Mouse (Mus musculus) lung, embryonic 16.5 days (tissue): Measurements from ENCODE around the gene Sult3a1. TPM values are rescaled to one million over a fixed set of nuclear protein-coding genes. Genes with fewer than 3 reads are reported as not detected.
"Not testable (repeated sequence)": the region's sequence is repeated elsewhere in the genome, so short reads cannot be mapped to it uniquely, and the experiment has no call there.

Experiments used
- ATAC-seq: fragments of 200-750 bp; cut with Nextera tagmentation; 2 replicates; pipeline ENCODE4 v1.8.0; 2017; ENCODE audit warnings: low read depth, mild to moderate bottlenecking, moderate library complexity
- H3K27ac ChIP-seq: fragments of 300-500 bp; sonication (generic); 2 replicates; pipeline ENCODE4 v1.5.1; 2014; ENCODE audit warnings: mild to moderate bottlenecking, control low read depth, low read length
- H3K27me3 ChIP-seq: fragments of 300-500 bp; sonication (generic); 2 replicates; pipeline ENCODE4 v1.6.1; 2014; ENCODE audit warnings: low read depth, low read length, mixed read lengths; ENCODE audit not compliant: control insufficient read depth, insufficient read depth
- H3K36me3 ChIP-seq: fragments of 300-500 bp; sonication (generic); 2 replicates; pipeline ENCODE4 v1.6.1; 2014; ENCODE audit warnings: low read length; ENCODE audit not compliant: control insufficient read depth, insufficient read depth
- H3K4me1 ChIP-seq: fragments of 300-500 bp; sonication (generic); replicated peaks from 2 replicates; pipeline ENCODE4 v1.6.1; 2014; ENCODE audit warnings: low read length, mixed read lengths; ENCODE audit not compliant: control insufficient read depth, insufficient read depth
- H3K4me2 ChIP-seq: fragments of 300-500 bp; sonication (generic); 2 replicates; pipeline ENCODE4 v1.6.1; 2014; ENCODE audit warnings: low read depth, low read length, control low read depth
- H3K4me3 ChIP-seq: fragments of 300-500 bp; sonication (generic); 2 replicates; pipeline ENCODE4 v1.5.1; 2014; ENCODE audit warnings: mild to moderate bottlenecking, low read length, control low read depth
- H3K9ac ChIP-seq: fragments of 300-500 bp; sonication (generic); 2 replicates; pipeline ENCODE4 v1.6.1; 2014; ENCODE audit warnings: low read length, control low read depth
- H3K9me3 ChIP-seq: fragments of 300-500 bp; sonication (generic); 2 replicates; pipeline ENCODE4 v1.6.1; 2016; ENCODE audit warnings: low read length; ENCODE audit not compliant: control insufficient read depth
- WGBS: fragments of 180-500 bp; shearing (Covaris S2); extraction: QIAGEN DNeasy Blood & Tissue Kit; methylation state at CpG from one replicate; pipeline ENCODE4 v1.1.7; 2014; 5-methylcytosine and 5-hydroxymethylcytosine counted together
- polyA plus RNA-seq: library from polyadenylated mRNA; unstranded; fragments of >200 nt; fragmentation: Nextera tagmentation; extraction: Ambion mirVana; gene quantifications from 2 replicates; pipeline ENCODE4 v1.2.1, GENCODE M21; 2015

The Sult3a1 gene
- polyA plus RNA-seq = not detected in 2 replicates

DNA sequence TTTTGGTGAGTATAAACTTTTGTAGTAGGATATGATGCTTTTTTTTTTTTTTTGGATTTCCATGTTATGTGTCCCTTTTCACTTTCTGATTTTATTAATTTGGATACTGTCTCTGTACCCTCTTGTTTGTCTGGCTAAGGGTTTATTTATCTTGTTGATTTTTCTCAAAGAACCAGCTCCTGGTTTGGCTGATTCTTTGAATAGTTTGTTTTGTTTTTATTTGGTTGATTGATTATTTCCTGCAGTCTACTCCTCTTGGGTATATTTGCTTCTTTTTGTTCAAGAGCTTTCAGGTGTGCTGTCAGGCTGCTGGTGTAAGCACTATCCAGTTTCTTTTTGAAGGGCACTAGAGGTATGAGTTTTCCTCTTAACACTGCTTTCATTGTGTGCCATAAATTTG, at the start of gene Sult3a1:
Gene Sult3a1 (plus strand): TSS at position 301 of the 400 bp plus-strand sequence.
- Histone ChIP-seq H3K9me3 (no peaks in the 10 kb centered on the region), H3K27ac (no peak within 1 kb of the TSS), H3K36me3 (no peaks in the 10 kb centered on the region), H3K4me2 (no peak within 1 kb of the TSS), H3K27me3 (no peaks in the 10 kb centered on the region), H3K4me1 (no peaks in the 10 kb centered on the region), H3K9ac (no peak within 1 kb of the TSS), H3K4me3 (no peak within 1 kb of the TSS)
- ATAC-seq = no peak

DNA sequence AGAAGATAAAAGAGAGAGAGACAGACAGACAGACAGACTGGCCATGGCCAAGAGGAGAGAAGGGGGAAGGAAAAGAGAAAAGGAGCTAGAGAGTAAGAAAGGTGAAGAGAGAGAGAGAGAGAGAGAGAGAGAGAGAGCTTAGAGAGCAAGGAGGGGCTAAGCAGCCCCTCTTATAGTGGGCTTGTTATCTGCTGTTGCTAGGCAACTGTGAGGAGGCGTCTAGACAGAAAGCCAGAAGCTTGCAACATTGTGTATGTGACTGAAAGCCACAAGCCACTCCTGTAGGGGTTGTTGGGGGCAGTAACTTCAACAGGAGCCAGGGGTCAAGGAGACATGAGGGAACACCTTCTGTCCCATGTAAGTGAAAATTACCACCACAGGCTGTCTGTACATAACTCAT, 45.7 kb upstream of the Sult3a1 start:
- H3K4me1 ChIP-seq = no peaks in the 10 kb centered on the region
- H3K4me3 ChIP-seq = no peak overlapping the region
- H3K4me2 ChIP-seq = no peak overlapping the region
- no peak for ATAC-seq
- WGBS = 18% methylated on average over 1 of the region's 1 CpGs
- H3K9me3 ChIP-seq = no peaks in the 10 kb centered on the region
- H3K27me3 ChIP-seq = no peaks in the 10 kb centered on the region
- no peaks in the 10 kb centered on the region for H3K36me3 ChIP-seq
- no peak overlapping the region for H3K9ac ChIP-seq
- no peak overlapping the region for H3K27ac ChIP-seq

DNA sequence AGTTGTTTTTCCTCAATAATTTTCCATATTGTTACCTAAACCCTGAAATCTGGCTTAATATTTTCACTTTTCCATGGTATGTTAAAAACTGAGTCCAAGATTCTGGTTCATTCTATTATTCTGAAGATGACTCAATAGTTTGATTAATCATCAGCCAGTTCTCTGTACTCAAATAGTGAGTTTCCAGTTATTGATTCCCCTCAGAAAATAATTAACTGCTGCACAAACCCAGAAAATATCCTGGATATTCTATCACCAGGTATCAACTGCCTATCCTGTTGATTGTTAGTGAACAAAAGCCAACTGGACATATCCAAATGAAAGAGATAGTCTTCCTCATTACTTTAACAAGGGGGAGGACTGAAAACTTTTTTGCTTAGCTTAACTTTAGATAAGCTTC, 43.3 kb upstream of the Sult3a1 start:
- no peaks in the 10 kb centered on the region for H3K4me1 ChIP-seq
- no peak overlapping the region for H3K9ac ChIP-seq
- no peaks in the 10 kb centered on the region for H3K9me3 ChIP-seq
- no peak overlapping the region for H3K4me2 ChIP-seq
- H3K27me3 ChIP-seq = no peaks in the 10 kb centered on the region
- no peak overlapping the region for H3K4me3 ChIP-seq
- H3K27ac ChIP-seq = no peak overlapping the region
- no peaks in the 10 kb centered on the region for H3K36me3 ChIP-seq
- ATAC-seq = no peak

DNA sequence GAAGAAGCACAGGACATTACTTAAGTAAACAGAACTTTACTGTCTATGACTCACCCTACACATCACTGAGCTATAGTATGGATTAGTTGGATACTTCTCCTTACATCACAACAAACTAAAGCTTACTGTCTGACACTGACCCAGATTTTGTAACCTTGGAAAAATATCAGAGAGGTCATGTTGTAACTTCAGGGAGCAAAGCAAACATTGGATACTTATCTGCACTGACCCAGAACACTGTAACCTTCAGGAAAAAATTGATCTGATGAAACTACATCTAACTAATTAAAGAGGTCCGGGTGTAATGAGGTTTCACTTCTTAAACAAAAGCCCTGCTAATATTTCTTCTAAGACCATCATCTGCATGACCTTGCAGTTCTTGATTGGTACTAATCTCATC, 40.6 kb upstream of the Sult3a1 start:
- no peak overlapping the region for H3K27ac ChIP-seq
- no peak overlapping the region for H3K4me3 ChIP-seq
- H3K4me1 ChIP-seq = no peaks in the 10 kb centered on the region
- H3K4me2 ChIP-seq = no peak overlapping the region
- ATAC-seq = no peak
- no peaks in the 10 kb centered on the region for H3K27me3 ChIP-seq
- H3K9ac ChIP-seq = no peak overlapping the region
- 61% methylated on average over 1 of the region's 1 CpGs for WGBS
- H3K36me3 ChIP-seq = no peaks in the 10 kb centered on the region
- no peaks in the 10 kb centered on the region for H3K9me3 ChIP-seq

DNA sequence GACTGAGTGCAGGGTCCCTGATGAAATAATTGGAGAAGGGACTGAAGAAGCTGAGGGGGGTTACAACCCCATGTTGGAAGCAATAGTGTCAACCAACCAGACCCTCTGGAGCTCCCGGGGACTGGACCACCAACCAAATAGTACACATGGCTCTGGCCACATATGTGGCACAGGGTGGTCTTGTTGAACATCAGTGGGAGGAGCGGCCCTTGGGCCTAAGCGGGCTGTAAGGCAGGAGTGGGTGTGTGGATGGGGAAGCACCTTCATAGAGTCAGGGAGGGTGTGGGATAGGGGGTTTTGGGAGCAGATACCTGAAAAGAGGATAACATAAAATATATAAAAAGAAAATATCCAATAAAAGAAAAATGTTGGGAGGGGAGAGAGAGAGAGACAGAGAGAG, 36.6 kb upstream of the Sult3a1 start:
- Histone ChIP-seq H3K36me3 (no peaks in the 10 kb centered on the region), H3K4me2 (no peak overlapping the region), H3K4me3 (no peak overlapping the region), H3K4me1 (no peaks in the 10 kb centered on the region), H3K27ac (no peak overlapping the region), H3K27me3 (no peaks in the 10 kb centered on the region), H3K9me3 (no peaks in the 10 kb centered on the region), H3K9ac (no peak overlapping the region)
- WGBS = 97% methylated on average over 3 of the region's 3 CpGs
- no peak for ATAC-seq

DNA sequence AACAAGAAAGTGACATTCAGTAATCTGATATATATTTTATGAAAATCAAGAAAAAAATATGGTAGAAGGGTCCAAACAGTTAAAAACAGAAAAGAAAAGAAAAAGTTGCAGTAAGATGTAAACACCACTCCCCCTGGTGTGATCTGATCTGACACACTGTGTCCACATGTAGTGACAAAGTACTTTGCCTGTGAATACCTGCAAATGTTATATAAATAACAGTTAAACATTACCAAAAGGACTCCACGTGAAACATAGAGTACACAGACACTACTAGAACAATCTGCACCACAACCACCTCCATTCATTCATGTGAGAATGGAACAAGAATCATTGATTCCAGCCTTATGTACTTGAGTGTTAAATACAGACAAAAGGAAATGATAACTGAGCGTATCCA, 8.5 kb downstream of the Sult3a1 start:
- no peak for ATAC-seq
- H3K4me1 ChIP-seq = no peaks in the 10 kb centered on the region
- H3K4me2 ChIP-seq = no peak overlapping the region
- no peak overlapping the region for H3K27ac ChIP-seq
- H3K9ac ChIP-seq = no peak overlapping the region
- no peaks in the 10 kb centered on the region for H3K27me3 ChIP-seq
- 43% methylated on average over 2 of the region's 2 CpGs for WGBS
- no peak overlapping the region for H3K4me3 ChIP-seq
- no peaks in the 10 kb centered on the region for H3K36me3 ChIP-seq
- no peaks in the 10 kb centered on the region for H3K9me3 ChIP-seq

DNA sequence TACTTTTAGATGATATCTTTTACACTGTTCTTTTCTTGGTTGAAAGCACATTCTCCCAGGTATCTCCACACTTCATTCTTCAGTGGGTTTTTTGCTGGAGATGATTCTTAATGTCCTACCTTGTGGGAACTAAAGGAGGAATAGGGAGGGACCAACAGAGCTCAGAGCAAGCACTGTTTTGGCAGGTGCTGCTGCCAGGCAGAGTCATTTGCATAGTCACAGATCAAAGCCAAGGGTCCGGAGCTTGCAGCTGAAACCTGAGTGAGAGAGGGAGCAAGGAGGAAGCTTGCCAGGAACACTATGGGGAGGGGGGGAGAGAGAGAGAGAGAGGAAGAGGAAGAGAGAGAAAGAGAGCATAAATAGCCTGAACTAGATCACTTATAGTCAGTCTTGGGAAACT, 12.9 kb downstream of the Sult3a1 start:
- WGBS = 0% methylated on average over 1 of the region's 1 CpGs
- ATAC-seq = no peak
- H3K27ac ChIP-seq = no peak overlapping the region
- no peak overlapping the region for H3K9ac ChIP-seq
- no peaks in the 10 kb centered on the region for H3K9me3 ChIP-seq
- H3K4me1 ChIP-seq = no peaks in the 10 kb centered on the region
- no peak overlapping the region for H3K4me3 ChIP-seq
- no peaks in the 10 kb centered on the region for H3K36me3 ChIP-seq
- H3K27me3 ChIP-seq = no peaks in the 10 kb centered on the region
- no peak overlapping the region for H3K4me2 ChIP-seq

DNA sequence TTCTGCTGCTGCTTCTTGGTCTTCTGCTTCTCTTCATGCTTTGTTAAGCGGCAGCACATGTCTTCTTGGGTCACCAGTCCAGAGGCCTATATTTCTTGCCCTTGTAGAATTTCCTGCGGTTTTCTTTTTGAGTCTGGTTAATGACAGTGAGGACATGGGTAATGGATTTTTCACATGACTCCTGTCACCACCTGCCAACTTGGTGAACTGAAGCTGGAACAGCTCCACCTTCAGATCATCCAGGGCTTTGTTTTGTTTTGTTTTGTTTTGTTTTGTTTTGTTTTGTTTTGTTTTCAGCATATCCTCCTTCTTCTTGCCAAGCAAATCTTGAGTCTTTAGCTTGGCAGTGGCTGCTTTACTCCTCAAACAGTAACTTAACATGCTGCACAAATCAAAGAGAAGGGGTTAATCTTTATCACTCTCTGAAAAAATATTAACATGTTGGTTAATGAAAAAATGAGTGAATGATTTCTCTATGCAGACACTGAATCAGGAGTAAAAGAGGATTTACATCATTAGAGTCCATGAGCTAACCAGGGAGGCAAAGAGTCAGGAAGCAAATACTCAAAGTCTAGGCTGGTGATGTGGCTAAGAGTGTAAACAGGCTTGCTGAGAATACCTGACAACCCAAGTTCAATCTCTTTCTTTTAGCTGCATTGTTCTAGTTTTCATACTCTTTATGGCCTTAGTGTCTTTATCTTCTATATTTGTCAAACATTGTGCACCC, 15.3 kb downstream of the Sult3a1 start:
- Histone ChIP-seq H3K4me3 (no peak overlapping the region), H3K9ac (no peak overlapping the region), H3K9me3 (no peaks in the 10 kb centered on the region), H3K27me3 (no peaks in the 10 kb centered on the region), H3K4me1 (no peaks in the 10 kb centered on the region), H3K36me3 (no peaks in the 10 kb centered on the region), H3K27ac (no peak overlapping the region), H3K4me2 (no peak overlapping the region)
- no peak for ATAC-seq
- 78% methylated on average over 2 of the region's 2 CpGs for WGBS

DNA sequence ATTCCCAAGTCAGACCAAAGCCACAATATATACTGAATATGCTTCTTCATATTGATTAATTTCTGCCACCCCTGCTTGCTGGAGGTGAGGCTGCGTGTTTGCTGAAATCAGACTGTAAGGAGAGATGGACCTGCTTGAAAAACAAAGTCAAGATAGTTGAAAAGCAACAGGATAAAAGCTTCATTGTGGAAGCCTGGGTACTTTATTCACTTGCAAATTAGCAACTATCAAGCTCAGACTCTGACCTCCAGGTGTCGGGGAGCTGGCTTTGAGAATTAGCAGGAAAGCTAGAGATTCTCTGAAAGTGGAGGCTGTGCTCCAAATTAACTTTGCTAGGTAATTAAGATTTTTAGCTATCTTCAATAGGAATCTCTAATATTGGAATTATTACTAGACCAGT, 24.9 kb downstream of the Sult3a1 start:
- not testable (repeated sequence) for H3K4me3 ChIP-seq, H3K9ac ChIP-seq, H3K36me3 ChIP-seq, H3K27ac ChIP-seq, H3K4me2 ChIP-seq, H3K27me3 ChIP-seq, H3K9me3 ChIP-seq, H3K4me1 ChIP-seq, ATAC-seq
- WGBS = 88% methylated on average over 2 of the region's 2 CpGs

DNA sequence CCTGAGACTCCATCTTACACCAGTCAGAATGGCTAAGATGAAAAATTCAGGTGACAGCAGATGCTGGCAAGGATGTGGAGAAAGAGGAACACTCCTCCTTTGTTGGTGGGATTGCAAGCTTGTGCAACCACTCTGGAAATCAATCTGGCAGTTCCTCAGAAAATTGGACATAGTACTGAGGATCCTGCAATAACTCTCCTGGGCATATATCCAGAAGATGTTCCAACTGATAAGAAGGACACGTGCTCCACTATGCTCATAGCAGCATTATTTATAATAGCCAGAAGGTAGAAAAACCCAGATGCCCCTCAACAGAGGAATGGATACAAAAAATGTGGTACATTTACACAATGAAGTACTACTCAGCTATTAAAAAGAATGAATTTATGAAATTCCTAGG, 44.0 kb downstream of the Sult3a1 start:
- H3K4me2 ChIP-seq, H3K27ac ChIP-seq, H3K27me3 ChIP-seq, H3K36me3 ChIP-seq, H3K4me1 ChIP-seq, ATAC-seq, H3K9ac ChIP-seq, H3K4me3 ChIP-seq, H3K9me3 ChIP-seq: not testable (repeated sequence)
- 62% methylated on average over 1 of the region's 1 CpGs for WGBS
